Mouse (Mus musculus) forebrain, embryonic 10.5 days (tissue): ENCODE measurements around the gene Slc36a1. TPM values are rescaled to one million over a fixed set of nuclear protein-coding genes. Genes with fewer than 3 reads are reported as not detected.
A peak's percentile ranks its signal among the peaks of the same experiment; 100 is the strongest.

Experiments
- DNase-seq: peaks from one replicate; pipeline ENCODE4 v3.0.0-alpha.2; 2017; ENCODE audit warnings: low spot score; ENCODE audit errors: extremely low spot score
- H3K27ac ChIP-seq: fragments of 300-500 bp; sonication (generic); 2 replicates; pipeline ENCODE4 v1.5.1; 2016; ENCODE audit warnings: mild to moderate bottlenecking
- H3K27me3 ChIP-seq: fragments of 300-500 bp; sonication (generic); 2 replicates; pipeline ENCODE4 v1.6.1; 2016; ENCODE audit warnings: mild to moderate bottlenecking; ENCODE audit not compliant: poor library complexity, severe bottlenecking
- H3K36me3 ChIP-seq: fragments of 300-500 bp; sonication (generic); replicated peaks from 2 replicates; pipeline ENCODE4 v1.6.1; 2016; ENCODE audit warnings: mild to moderate bottlenecking, moderate library complexity
- H3K4me1 ChIP-seq: fragments of 300-500 bp; sonication (generic); 2 replicates; pipeline ENCODE4 v1.6.1; 2016
- H3K4me3 ChIP-seq: fragments of 300-500 bp; sonication (generic); 2 replicates; pipeline ENCODE4 v1.5.1; 2016; ENCODE audit warnings: mild to moderate bottlenecking, moderate library complexity
- H3K9me3 ChIP-seq: fragments of 300-500 bp; sonication (generic); 2 replicates; pipeline ENCODE4 v1.6.1; 2016; ENCODE audit warnings: mild to moderate bottlenecking, moderate library complexity
- WGBS: fragments of 180-500 bp; shearing (Covaris S2); methylation state at CpG from one replicate; pipeline ENCODE4 v1.1.7; 2016; 5-methylcytosine and 5-hydroxymethylcytosine counted together
- polyA plus RNA-seq: library from polyadenylated mRNA; unstranded; fragments of >200 nt; fragmentation: Nextera tagmentation; extraction: Ambion mirVana; gene quantifications from 2 replicates; pipeline ENCODE4 v1.2.1, GENCODE M21; 2016

Gene Slc36a1
- polyA plus RNA-seq, 1 experiment from 2014 or later, result 1.1 TPM

DNA sequence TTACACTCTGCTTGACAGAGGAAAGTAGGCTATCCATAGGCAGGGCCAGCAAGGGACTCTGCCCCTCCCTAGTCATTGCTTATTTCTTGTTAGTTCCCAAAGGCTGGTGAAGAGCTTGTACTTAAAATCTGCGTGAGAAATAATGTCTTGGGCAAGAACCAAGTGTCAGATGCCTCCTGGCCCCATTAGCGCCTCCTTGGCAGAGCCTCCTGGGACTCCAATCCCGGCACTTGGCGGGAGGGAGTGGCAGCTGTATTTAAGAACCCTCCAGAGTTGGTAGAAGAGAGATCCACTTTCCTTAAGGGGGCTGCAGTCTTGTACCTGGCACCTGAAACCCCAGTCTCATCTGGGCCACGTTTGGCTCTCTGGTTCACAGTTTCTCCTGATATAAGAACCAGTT is 10.0 kb downstream of the Slc36a1 start:
- Histone ChIP-seq H3K9me3 (no peaks in the 10 kb centered on the region), H3K4me3 (no peak overlapping the region), H3K27me3 (no peaks in the 10 kb centered on the region), H3K4me1 (peaks cover 8% of the 10 kb centered on the region; the same call in 1 of the 2 replicates), H3K27ac (no peak overlapping the region), H3K36me3 (peaks cover 3% of the 10 kb centered on the region)
- WGBS, result 90% methylated on average over 5 of the region's 5 CpGs
- DNase-seq, result no peak

DNA sequence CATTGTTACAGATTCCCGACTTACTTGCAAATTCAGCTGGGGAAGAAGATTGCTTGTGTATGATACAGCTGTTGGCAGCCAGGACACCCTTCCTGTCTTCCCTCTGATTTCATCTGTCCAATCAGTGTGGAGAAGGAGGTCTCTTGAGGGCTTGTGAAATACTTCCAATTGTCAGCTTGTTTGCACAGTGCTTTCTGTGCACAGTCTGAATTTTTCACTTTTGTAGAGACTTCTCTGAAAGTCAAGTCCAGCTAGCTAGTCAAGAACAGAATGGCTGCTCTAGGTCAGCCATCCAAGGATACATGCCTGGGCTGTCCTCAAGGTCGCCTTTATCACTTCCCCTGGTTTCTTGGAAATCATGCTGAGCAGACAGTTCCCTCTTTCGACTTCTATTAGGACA is 10.8 kb downstream of the Slc36a1 start:
- Histone ChIP-seq H3K4me1 (no peaks in the 10 kb centered on the region), H3K4me3 (no peak overlapping the region)

DNA sequence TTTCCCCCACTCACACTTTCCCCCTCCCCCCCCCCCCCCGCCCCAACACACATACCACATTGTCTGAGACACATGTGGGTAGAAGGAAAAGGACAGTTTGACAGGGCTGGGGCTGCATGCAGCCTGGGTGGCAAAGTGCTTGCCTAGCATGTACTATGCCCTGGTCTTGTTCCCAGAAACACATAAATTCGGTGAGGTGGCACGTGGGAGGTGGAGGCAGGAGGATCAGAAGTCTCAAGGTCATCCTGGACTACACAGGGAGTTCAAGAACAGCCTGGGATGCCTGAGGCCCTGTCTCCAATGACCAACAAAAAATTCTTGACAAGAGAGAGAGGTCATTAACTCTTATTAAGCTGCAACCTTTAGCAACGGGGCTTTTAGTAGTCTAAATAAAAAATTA is 11.9 kb downstream of the Slc36a1 start:
- Histone ChIP-seq H3K36me3 (peaks cover 11% of the 10 kb centered on the region), H3K4me3 (no peak overlapping the region), H3K9me3 (no peaks in the 10 kb centered on the region), H3K27me3 (no peaks in the 10 kb centered on the region), H3K27ac (no peak overlapping the region), H3K4me1 (no peaks in the 10 kb centered on the region)
- no peak for DNase-seq
- 84% methylated on average over 4 of the region's 4 CpGs for WGBS

More for the DNA sequence above, 10.8 kb downstream of the Slc36a1 start:
- Histone ChIP-seq H3K27me3 (no peaks in the 10 kb centered on the region), H3K36me3 (peaks cover 11% of the 10 kb centered on the region), H3K9me3 (no peaks in the 10 kb centered on the region), H3K27ac (no peak overlapping the region)
- DNase-seq, result no peak
- WGBS, result 77% methylated on average over 3 of the region's 3 CpGs

DNA sequence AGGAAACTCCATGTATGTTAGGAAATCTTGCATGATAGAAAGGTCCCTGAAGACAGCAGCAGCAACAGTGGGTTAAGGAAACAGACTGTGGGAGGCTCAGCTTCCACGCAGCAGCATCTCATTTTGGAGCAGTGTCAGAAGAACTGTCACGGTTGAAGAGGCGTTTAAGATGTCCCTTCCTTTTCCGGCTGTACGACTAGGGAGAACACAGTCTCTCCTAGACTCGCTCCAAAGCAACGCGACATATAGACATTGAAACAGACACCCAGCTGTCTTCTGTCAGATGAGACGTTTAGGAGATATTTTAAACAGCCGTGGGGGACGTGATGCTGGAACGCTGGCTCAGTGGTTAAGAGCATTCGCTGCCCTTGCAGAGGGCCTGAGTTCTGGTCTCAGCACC is 12.7 kb downstream of the Slc36a1 start:
- H3K27ac ChIP-seq, result no peak overlapping the region
- H3K4me3 ChIP-seq, result no peak overlapping the region
- H3K9me3 ChIP-seq, result no peaks in the 10 kb centered on the region
- peaks cover 16% of the 10 kb centered on the region for H3K36me3 ChIP-seq
- no peaks in the 10 kb centered on the region for H3K4me1 ChIP-seq
- WGBS, result 94% methylated on average over 13 of the region's 13 CpGs
- no peaks in the 10 kb centered on the region for H3K27me3 ChIP-seq
- DNase-seq, result no peak

DNA sequence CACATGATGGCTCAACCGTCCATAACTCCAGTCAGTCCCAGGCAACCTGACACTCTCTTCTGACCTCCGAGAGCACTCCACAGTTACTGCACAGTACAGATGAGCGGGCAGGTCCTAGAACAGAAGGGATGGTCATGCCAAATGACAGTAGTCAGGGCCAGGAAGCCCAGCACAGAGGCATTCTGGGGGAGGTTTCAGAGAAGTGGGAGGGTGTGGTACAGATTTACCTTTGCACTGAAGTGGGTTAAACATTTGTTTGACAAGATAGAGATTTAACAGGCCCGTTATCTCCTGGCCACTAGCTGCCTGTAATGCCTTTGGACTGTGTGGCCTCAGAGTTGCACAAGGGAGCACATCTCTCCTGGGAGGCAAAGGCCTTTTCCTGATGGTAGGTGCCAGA is 13.3 kb downstream of the Slc36a1 start:
- H3K9me3 ChIP-seq, result no peaks in the 10 kb centered on the region
- peaks cover 18% of the 10 kb centered on the region for H3K36me3 ChIP-seq
- whole genome bisulfite sequencing, result 87% methylated on average over 4 of the region's 4 CpGs
- H3K27me3 ChIP-seq, result no peaks in the 10 kb centered on the region
- H3K4me1 ChIP-seq, result no peaks in the 10 kb centered on the region
- DNase-seq, result no peak
- no peak overlapping the region for H3K27ac ChIP-seq
- no peak overlapping the region for H3K4me3 ChIP-seq

DNA sequence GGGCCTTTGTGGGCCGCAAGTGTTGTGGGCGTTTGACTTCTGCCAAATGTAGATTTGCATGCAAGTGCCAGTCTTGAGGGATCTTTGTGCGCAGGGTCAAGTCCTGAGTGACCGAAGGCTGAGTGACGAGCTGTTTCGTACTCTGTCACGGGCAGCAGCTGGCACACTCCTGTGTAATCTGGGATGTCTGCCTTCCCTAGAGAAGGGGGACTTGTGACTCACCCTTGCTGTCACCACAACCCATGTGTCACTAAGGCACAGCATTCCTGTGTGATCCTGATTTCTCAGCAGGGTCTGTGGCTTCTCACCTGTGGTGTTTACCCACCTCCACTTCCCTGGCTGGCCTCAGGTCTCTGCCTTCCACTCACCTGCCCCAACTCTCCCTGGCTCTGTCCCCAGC is 13.7 kb downstream of the Slc36a1 start:
- Histone ChIP-seq H3K4me1 (no peaks in the 10 kb centered on the region), H3K4me3 (no peak overlapping the region), H3K9me3 (no peaks in the 10 kb centered on the region), H3K27me3 (no peaks in the 10 kb centered on the region), H3K36me3 (peaks cover 18% of the 10 kb centered on the region), H3K27ac (no peak overlapping the region)
- no peak for DNase-seq
- 95% methylated on average over 7 of the region's 7 CpGs for WGBS

DNA sequence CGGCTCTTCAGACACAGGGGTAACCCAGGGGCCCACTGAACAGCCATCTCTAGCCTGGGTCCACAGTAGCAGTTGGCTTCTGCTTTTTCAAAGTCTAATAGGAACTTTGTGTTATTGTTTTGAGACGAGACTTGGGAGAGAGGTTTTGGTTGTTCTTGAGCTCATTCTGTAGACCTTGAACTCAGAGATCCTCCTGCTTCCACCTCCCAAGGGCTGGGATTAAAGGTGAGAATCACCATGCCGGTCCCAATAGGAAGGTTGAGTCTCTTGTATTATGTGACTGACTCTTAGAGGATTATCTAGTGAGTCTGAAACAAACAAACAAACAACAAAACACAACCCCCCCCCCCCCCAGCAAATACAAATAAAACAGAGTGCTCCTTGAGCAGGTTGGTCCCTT is 14.3 kb downstream of the Slc36a1 start:
- H3K27ac ChIP-seq, result no peak overlapping the region
- H3K4me3 ChIP-seq, result no peak overlapping the region
- no peaks in the 10 kb centered on the region for H3K27me3 ChIP-seq
- H3K9me3 ChIP-seq, result no peaks in the 10 kb centered on the region
- peaks cover 19% of the 10 kb centered on the region for H3K36me3 ChIP-seq
- WGBS, result 88% methylated on average over 3 of the region's 3 CpGs
- no peak for DNase-seq
- H3K4me1 ChIP-seq, result no peaks in the 10 kb centered on the region

DNA sequence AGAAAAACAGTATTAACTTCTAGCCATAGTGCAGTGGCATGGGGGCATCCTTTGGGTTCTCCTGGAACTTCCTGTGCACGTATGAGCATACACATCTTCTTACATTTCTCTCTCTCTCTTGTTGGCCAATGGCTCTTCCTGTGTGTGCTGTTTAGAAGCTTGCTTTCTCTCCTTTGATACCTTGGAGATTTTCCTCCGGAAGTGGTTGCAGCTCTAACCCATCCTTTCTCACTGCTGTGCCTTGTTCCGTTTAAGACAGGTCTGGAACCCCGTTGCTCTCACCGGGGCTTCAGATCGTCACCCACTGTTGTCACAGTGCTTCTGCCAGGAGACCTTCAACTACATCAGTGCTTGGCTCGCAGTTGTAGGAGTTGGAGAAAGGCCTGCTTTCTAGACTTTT is 17.2 kb downstream of the Slc36a1 start:
- no peak for DNase-seq
- WGBS, result 92% methylated on average over 7 of the region's 7 CpGs
- Histone ChIP-seq H3K27me3 (no peaks in the 10 kb centered on the region), H3K4me3 (no peak overlapping the region), H3K36me3 (peaks cover 36% of the 10 kb centered on the region), H3K4me1 (no peaks in the 10 kb centered on the region), H3K27ac (no peak overlapping the region), H3K9me3 (no peaks in the 10 kb centered on the region)

DNA sequence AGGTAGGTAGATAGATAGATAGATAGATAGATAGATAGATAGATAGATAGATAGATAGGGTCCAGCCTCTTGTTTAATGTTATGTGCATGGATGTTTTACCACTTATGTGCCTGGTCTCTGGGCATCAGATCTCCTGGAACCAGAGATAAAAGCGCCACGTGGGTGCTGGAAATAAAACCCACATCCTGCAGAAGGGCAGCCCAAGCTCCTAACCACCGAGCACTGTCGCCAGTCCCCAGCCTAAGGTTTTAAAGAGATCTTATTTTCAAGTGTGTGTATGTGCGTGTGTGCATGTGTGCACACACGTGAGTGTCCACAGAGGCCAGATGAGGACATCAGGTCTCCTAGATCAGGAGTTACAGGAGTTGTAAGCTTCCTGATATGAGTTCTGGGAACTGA is 26.9 kb downstream of the Slc36a1 start:
- Histone ChIP-seq H3K27me3 (no peaks in the 10 kb centered on the region), H3K36me3 (peaks cover 28% of the 10 kb centered on the region), H3K4me3 (no peak overlapping the region), H3K9me3 (no peaks in the 10 kb centered on the region), H3K4me1 (no peaks in the 10 kb centered on the region), H3K27ac (no peak overlapping the region)
- WGBS, result 94% methylated on average over 6 of the region's 6 CpGs
- DNase-seq, result no peak

DNA sequence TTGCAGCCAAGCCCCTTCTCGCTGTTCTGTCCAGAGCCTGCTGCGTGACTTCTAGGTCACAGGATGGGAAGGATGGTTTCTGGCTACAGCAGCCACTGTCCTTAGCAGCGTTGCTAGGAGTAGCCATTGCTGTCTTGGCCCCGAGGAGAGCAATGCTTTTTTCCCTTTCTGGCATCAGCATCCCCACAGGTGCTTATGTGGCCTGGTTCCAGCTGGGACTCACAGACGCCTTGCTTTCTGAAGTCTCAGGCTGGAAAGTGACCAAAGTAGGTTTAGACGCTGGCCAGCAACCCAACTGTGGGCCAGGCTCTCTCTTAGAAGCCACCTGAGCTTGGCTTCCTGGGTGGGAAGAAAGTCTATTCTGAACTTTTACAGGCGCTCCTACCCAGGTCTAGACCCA is 30.1 kb downstream of the Slc36a1 start:
- 92% methylated on average over 7 of the region's 7 CpGs for WGBS
- Histone ChIP-seq H3K9me3 (no peaks in the 10 kb centered on the region), H3K36me3 (peaks cover 17% of the 10 kb centered on the region), H3K27ac (no peak overlapping the region), H3K4me1 (no peaks in the 10 kb centered on the region), H3K27me3 (no peaks in the 10 kb centered on the region), H3K4me3 (no peak overlapping the region)
- DNase-seq, result no peak

DNA sequence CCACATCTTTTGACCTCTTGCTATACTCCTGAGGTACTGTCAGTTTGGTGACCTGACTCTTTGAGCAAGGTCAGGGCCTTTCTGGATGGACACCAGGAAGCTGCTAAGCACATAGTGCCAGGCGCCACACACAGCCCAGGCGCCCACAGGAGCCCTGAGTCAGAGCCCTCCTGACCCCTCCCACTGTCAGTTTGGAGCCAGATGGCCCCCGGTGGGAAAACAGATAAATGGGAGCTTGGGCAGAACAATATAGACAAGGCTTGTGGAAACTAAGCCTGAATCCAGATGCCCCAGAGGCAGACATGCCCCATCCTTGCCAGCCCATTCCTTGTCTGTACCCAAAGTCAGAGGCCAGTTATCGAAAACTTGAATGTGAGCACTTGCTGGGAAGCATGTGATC is 30.6 kb downstream of the Slc36a1 start:
- H3K27ac ChIP-seq, result no peak overlapping the region
- no peaks in the 10 kb centered on the region for H3K4me1 ChIP-seq
- no peak for DNase-seq
- peaks cover 17% of the 10 kb centered on the region for H3K36me3 ChIP-seq
- H3K9me3 ChIP-seq, result no peaks in the 10 kb centered on the region
- H3K4me3 ChIP-seq, result no peak overlapping the region
- H3K27me3 ChIP-seq, result no peaks in the 10 kb centered on the region
- WGBS, result 92% methylated on average over 4 of the region's 4 CpGs

DNA sequence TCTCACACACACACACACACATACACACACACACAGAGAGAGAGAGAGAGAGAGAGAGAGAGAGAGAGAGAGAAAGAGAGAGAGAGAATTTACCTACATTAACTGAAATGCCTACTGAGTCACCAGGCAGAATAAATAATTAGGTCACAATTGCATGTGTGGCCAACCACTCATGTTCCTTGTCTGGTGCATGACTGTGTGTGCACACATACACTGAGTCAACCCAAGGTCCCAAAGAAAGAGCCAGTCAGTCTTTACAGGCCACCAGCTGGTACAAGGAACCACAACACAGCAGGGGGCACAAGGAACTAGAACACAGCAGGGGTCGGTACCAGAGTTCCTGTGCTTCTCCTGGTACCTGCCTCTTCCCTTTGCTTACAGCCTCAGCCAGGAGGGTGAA is 32.7 kb downstream of the Slc36a1 start:
- 75% methylated on average over 1 of the region's 1 CpGs for WGBS
- Histone ChIP-seq H3K27ac (no peak overlapping the region), H3K27me3 (no peaks in the 10 kb centered on the region), H3K36me3 (peaks cover 17% of the 10 kb centered on the region), H3K4me1 (no peaks in the 10 kb centered on the region), H3K9me3 (no peaks in the 10 kb centered on the region), H3K4me3 (no peak overlapping the region)
- no peak for DNase-seq

DNA sequence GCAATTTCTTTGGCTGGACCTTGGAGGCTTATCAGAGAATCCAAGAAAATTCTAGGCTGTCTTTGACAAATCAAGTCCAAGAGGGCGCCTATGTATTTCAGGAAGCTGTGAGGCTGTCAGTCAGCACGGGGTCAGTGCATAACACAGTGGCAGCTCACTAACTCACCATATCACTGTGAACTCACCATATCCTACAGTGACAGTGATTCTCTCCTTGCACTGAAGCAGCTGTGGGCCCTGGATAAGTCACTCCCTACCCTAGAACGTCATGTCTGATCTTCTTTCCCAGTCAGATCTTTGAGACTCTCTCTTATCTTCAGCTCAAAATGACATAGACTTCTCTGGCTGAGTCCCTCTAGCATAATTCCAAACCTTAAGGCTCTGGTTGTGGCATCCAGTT is 35.3 kb downstream of the Slc36a1 start:
- Histone ChIP-seq H3K4me3 (no peak overlapping the region), H3K27me3 (no peaks in the 10 kb centered on the region), H3K27ac (no peak overlapping the region), H3K36me3 (no peaks in the 10 kb centered on the region), H3K4me1 (no peaks in the 10 kb centered on the region), H3K9me3 (no peaks in the 10 kb centered on the region)
- no peak for DNase-seq
- 80% methylated on average over 3 of the region's 3 CpGs for WGBS

DNA sequence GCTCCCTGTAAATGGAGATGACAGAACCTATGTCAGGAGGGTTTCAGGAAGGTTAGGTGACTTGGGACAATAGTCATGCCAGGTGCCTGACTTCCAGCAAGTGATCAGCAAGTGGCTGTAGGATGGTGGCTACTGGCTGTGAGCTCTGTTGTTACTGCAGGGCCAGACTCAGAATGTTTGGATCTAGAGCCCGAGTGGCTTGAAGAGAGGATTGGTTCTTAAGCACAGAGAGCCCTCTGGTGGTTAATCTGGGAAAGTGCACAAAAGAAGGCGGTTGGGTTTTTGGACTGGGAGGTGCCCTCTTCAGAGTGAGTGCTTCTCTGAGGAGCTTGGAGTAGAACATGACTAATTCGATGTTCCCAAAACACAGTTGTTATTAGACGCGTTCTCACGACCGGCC is 36.4 kb downstream of the Slc36a1 start:
- peak; percentile 38 for DNase-seq
- no peak overlapping the region for H3K4me3 ChIP-seq
- 69% methylated on average over 7 of the region's 7 CpGs for WGBS

More for the DNA sequence above, 36.4 kb downstream of the Slc36a1 start:
- Histone ChIP-seq H3K27me3 (no peaks in the 10 kb centered on the region), H3K36me3 (no peaks in the 10 kb centered on the region), H3K4me1 (no peaks in the 10 kb centered on the region), H3K9me3 (no peaks in the 10 kb centered on the region), H3K27ac (no peak overlapping the region)
